Mouse (Mus musculus) heart, postnatal 0 days (tissue): ENCODE data around the gene Rogdi. TPM values are rescaled to one million over a fixed set of nuclear protein-coding genes. Genes with fewer than 3 reads are reported as not detected.

ENCODE experiments used
- ATAC-seq: fragments of 200-750 bp; cut with Nextera tagmentation; 2 replicates; pipeline ENCODE4 v1.8.0; 2017; ENCODE audit warnings: low read depth, moderate number of reproducible peaks, moderate library complexity; ENCODE audit not compliant: insufficient read depth
- DNase-seq: peaks from one replicate; pipeline ENCODE4 v3.0.0-alpha.2; 2016; ENCODE audit warnings: low spot score
- H3K27ac ChIP-seq: fragments of 300-500 bp; sonication (generic); 2 replicates; pipeline ENCODE4 v1.5.1; 2014; ENCODE audit warnings: low read depth, mild to moderate bottlenecking
- H3K27me3 ChIP-seq: fragments of 300-500 bp; sonication (generic); 2 replicates; pipeline ENCODE4 v1.6.1; 2014; ENCODE audit warnings: low read length, mixed read lengths; ENCODE audit not compliant: control insufficient read depth, insufficient read depth
- H3K36me3 ChIP-seq: fragments of 300-500 bp; sonication (generic); replicated peaks from 2 replicates; pipeline ENCODE4 v1.6.1; 2014; ENCODE audit warnings: low read length, mixed read lengths; ENCODE audit not compliant: control insufficient read depth, insufficient read depth
- H3K4me1 ChIP-seq: fragments of 300-500 bp; sonication (generic); 2 replicates; pipeline ENCODE4 v1.6.1; 2014; ENCODE audit warnings: antibody characterized with exemption; ENCODE audit not compliant: control insufficient read depth, insufficient read depth
- H3K4me2 ChIP-seq: fragments of 300-500 bp; sonication (generic); 2 replicates; pipeline ENCODE4 v1.6.1; 2014; ENCODE audit warnings: low read depth, mild to moderate bottlenecking, low read length, moderate library complexity
- H3K4me3 ChIP-seq: fragments of 300-500 bp; sonication (generic); 2 replicates; pipeline ENCODE4 v1.5.1; 2014; ENCODE audit warnings: low read depth, low read length
- H3K9ac ChIP-seq: fragments of 300-500 bp; sonication (generic); replicated peaks from 2 replicates; pipeline ENCODE4 v1.6.1; 2014; ENCODE audit warnings: low read depth, low read length, mixed read lengths
- H3K9me3 ChIP-seq: fragments of 300-500 bp; sonication (generic); replicated peaks from 2 replicates; pipeline ENCODE4 v1.6.1; 2016; ENCODE audit warnings: low read length; ENCODE audit not compliant: control insufficient read depth
- CTCF ChIP-seq: IDR thresholded peaks from 2 replicates; pipeline ENCODE4 v1.5.1; 2016; ENCODE audit warnings: antibody characterized with exemption, control low read depth, low read depth
- EP300 ChIP-seq: IDR thresholded peaks from 2 replicates; pipeline ENCODE4 v1.6.1; 2016; ENCODE audit warnings: antibody characterized with exemption, low read depth
- WGBS: fragments of 180-500 bp; shearing (Covaris S2); extraction: QIAGEN DNeasy Blood & Tissue Kit; methylation state at CpG from one replicate; pipeline ENCODE4 v1.1.7; 2014; 5-methylcytosine and 5-hydroxymethylcytosine counted together
- polyA plus RNA-seq: library from polyadenylated mRNA; unstranded; fragments of >200 nt; fragmentation: Nextera tagmentation; extraction: Ambion mirVana; gene quantifications from 2 replicates; pipeline ENCODE4 v1.2.1, GENCODE M21; 2015
- total RNA-seq: library from RNA; depleted of rRNA; stranded (reverse); fragments of >200 nt; gene quantifications from 2 replicates; pipeline ENCODE4 v1.2.3, GENCODE M21; 2014; ENCODE audit warnings: low replicate concordance; rRNA removed

The Rogdi gene
- total and polyA plus RNA-seq, 2 experiments from 2014 or later, result 34.8 to 37.3 TPM

DNA sequence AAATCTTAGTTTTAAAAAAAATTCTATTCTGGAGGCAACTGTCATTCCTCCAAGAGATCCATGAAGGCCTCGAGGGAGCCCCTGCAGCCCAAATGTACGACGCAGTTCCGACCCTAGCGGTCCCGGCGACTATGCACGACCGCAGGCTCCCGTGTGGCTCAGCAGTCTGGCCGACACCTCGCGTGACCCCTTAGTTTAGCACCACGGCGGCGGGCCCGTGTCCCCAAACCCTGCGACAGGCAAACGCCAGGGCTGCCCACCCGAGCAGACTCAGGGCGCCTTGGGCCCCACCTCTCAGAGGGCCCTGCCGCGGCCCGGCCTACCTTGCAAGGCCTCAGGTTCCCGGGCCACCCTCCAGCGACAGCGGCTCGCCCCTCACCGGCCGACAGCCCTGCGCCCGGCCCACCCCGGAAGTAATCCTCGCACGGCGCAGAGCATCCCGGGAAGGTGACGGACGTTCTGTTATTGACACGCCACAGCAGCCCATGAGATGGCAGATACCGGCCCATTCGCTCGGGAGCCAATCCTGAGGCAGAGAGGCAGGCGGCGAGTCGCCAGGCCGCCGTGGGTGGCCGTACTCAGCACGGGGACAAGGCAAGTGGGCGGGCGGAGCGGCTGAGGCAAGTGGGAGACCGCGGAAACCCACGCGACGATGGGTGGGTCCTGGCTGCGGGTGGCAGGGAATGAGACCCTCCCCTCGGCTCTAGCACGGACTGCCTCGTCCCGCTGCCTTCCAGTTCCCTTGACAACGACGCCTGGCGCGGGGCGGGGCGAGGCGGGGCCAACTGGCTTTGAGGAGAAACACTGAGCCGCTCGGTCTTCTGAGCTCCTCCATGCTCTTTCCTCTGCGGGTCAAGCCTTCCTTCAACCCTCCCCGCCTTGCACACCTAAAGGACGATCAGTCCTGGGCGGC, 49.3 kb downstream of the Rogdi start, which contains the start of gene Anks3:
Gene Anks3 (minus strand): TSS at position 409 of the 913 bp plus-strand sequence.
- H3K9ac ChIP-seq, result peak within 1 kb of the TSS; percentile 73
- H3K9me3 ChIP-seq, result no peaks in the 10 kb centered on the region
- ATAC-seq (peak; percentile 98), DNase-seq (peak; percentile 97)
- peak within 1 kb of the TSS; percentile 82 for H3K4me3 ChIP-seq
- peaks cover 6% of the 10 kb centered on the region; the same call in 1 of the 2 replicates for H3K36me3 ChIP-seq
- TF ChIP-seq CTCF (no peak), EP300 (peak; percentile 42; the same call in 1 of the 2 replicates)
- peaks cover 19% of the 10 kb centered on the region for H3K4me1 ChIP-seq
- H3K4me2 ChIP-seq, result peak within 1 kb of the TSS; percentile 78
- H3K27me3 ChIP-seq, result no peaks in the 10 kb centered on the region
- peak within 1 kb of the TSS; percentile 83 for H3K27ac ChIP-seq
- WGBS, result under 1% methylated on average over 76 of the region's 76 CpGs

DNA sequence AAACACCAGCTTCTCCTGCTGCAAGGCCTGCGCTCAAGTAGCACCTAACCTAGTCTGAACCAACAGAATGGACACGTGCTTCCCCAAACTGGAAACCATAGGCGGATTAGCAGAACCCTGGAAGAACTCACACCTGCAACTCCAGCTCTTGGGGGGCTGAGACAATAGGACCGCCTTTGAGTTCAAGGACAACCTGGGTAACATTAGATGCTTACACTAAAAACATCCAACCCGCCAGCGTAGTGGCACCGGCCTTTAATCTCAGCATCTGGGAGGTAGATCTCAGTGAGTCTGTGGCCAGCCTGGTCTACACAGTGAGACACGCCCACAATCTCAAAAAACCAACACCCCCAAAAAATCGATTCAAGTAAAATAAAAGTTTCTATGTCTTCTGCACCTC, 50.0 kb downstream of the Rogdi start:
- no peak overlapping the region for H3K27ac ChIP-seq
- peak overlapping the region; percentile 73 for H3K9ac ChIP-seq
- ATAC-seq, result no peak

DNA sequence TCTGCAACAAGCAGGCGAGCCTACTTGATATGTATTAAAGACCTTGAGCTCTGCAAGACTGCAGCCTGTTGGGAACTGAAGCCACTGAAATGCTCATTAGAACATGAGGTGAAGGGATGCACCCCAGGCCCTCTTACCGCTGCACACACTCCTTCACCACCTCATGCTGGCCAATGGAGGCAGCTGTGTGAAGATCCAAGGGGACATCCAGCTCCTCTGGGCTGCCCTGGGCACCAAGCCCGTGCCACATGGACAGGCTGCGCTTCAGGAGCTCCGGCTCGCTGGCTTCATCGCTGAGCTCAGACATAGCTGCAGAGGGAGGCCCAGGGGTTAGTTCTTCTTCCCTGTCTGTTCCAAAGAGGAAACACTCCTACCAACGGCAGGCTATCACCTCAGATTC, 53.1 kb downstream of the Rogdi start:
- H3K27ac ChIP-seq, result no peak overlapping the region
- peaks cover 17% of the 10 kb centered on the region for H3K4me1 ChIP-seq
- no peaks in the 10 kb centered on the region for H3K27me3 ChIP-seq
- WGBS, result 77% methylated on average over 8 of the region's 8 CpGs
- peaks cover 32% of the 10 kb centered on the region for H3K36me3 ChIP-seq
- H3K4me3 ChIP-seq, result no peak overlapping the region
- ATAC-seq (no peak), DNase-seq (no peak)
- TF ChIP-seq EP300 (no peak), CTCF (no peak)
- H3K9ac ChIP-seq, result no peak overlapping the region
- H3K9me3 ChIP-seq, result no peaks in the 10 kb centered on the region
- no peak overlapping the region for H3K4me2 ChIP-seq

More for the DNA sequence above, 50.0 kb downstream of the Rogdi start:
- no peak for TF ChIP-seq EP300
- no peak for TF ChIP-seq CTCF
- Histone ChIP-seq H3K4me3 (peak overlapping the region; percentile 82), H3K36me3 (peaks cover 6% of the 10 kb centered on the region; the same call in 1 of the 2 replicates), H3K27me3 (no peaks in the 10 kb centered on the region), H3K4me1 (peaks cover 19% of the 10 kb centered on the region), H3K4me2 (peak overlapping the region; percentile 78), H3K9me3 (no peaks in the 10 kb centered on the region)
- 34% methylated on average over 9 of the region's 9 CpGs for WGBS
- no peak for DNase-seq

Other genes starting within 250 kb of the Rogdi start
- gene Cdip1, start 223.3 kb downstream of the Rogdi start, total RNA-seq, result 149 and 160 TPM in 2 replicates
- gene Cdip1, start 223.3 kb downstream of the Rogdi start, polyA plus RNA-seq, result 121 and 123 TPM in 2 replicates
- gene 4930562C15Rik, start 178.1 kb downstream of the Rogdi start, total RNA-seq, result not detected in 2 replicates
- 0.08 and 0.12 TPM in 2 replicates for gene 4930562C15Rik, start 178.1 kb downstream of the Rogdi start, polyA plus RNA-seq
- gene Ubald1, start 133.2 kb downstream of the Rogdi start, total RNA-seq, result 11.7 and 27.6 TPM in 2 replicates
- gene Ubald1, start 133.2 kb downstream of the Rogdi start, polyA plus RNA-seq, result 18.3 and 18.8 TPM in 2 replicates
- 214 and 223 TPM in 2 replicates for gene Mgrn1, start 127.3 kb downstream of the Rogdi start, total RNA-seq
- 138 and 159 TPM in 2 replicates for gene Mgrn1, start 127.3 kb downstream of the Rogdi start, polyA plus RNA-seq
- 35.5 and 44.0 TPM in 2 replicates for gene Nudt16l1, start 74.8 kb downstream of the Rogdi start, total RNA-seq
- gene Nudt16l1, start 74.8 kb downstream of the Rogdi start, polyA plus RNA-seq, result 96.0 and 101 TPM in 2 replicates
- 18.0 and 22.7 TPM in 2 replicates for gene Anks3, start 49.3 kb downstream of the Rogdi start, total RNA-seq
- gene Anks3, start 49.3 kb downstream of the Rogdi start, polyA plus RNA-seq, result 18.6 and 21.2 TPM in 2 replicates
- gene Sept12, start 15.7 kb downstream of the Rogdi start, total RNA-seq, result not detected in 2 replicates
- not detected in 2 replicates for gene Sept12, start 15.7 kb downstream of the Rogdi start, polyA plus RNA-seq
- gene Smim22, start 6.3 kb downstream of the Rogdi start, total RNA-seq, result 7.3 TPM in 1 of 2 replicates, not detected in the other
- 2.1 and 2.5 TPM in 2 replicates for gene Smim22, start 6.3 kb downstream of the Rogdi start, polyA plus RNA-seq
- 74.3 and 84.4 TPM in 2 replicates for gene Glyr1, start 36.3 kb upstream of the Rogdi start, total RNA-seq
- 56.2 and 58.5 TPM in 2 replicates for gene Glyr1, start 36.3 kb upstream of the Rogdi start, polyA plus RNA-seq
- 31.3 and 34.0 TPM in 2 replicates for gene Ubn1, start 36.5 kb upstream of the Rogdi start, total RNA-seq
- gene Ubn1, start 36.5 kb upstream of the Rogdi start, polyA plus RNA-seq, result 8.5 and 8.7 TPM in 2 replicates
- gene Ppl, start 118.9 kb upstream of the Rogdi start, total RNA-seq, result 1.9 and 2.4 TPM in 2 replicates
- gene Ppl, start 118.9 kb upstream of the Rogdi start, polyA plus RNA-seq, result 0.85 and 1.00 TPM in 2 replicates
- not detected in 2 replicates for gene Sec14l5, start 133.6 kb upstream of the Rogdi start, total RNA-seq
- not detected in 2 replicates for gene Sec14l5, start 133.6 kb upstream of the Rogdi start, polyA plus RNA-seq
- gene Nagpa, start 190.5 kb upstream of the Rogdi start, total RNA-seq, result 12.3 and 23.6 TPM in 2 replicates
- 9.4 and 10.6 TPM in 2 replicates for gene Nagpa, start 190.5 kb upstream of the Rogdi start, polyA plus RNA-seq
- 12.2 and 14.9 TPM in 2 replicates for gene AU021092, start 208.7 kb upstream of the Rogdi start, total RNA-seq
- gene AU021092, start 208.7 kb upstream of the Rogdi start, polyA plus RNA-seq, result 6.3 and 8.8 TPM in 2 replicates
- gene Alg1, start 220.1 kb upstream of the Rogdi start, total RNA-seq, result 21.2 and 29.2 TPM in 2 replicates
- 24.9 TPM in 2 replicates for gene Alg1, start 220.1 kb upstream of the Rogdi start, polyA plus RNA-seq
- 26.4 and 44.2 TPM in 2 replicates for gene Eef2kmt, start 242.4 kb upstream of the Rogdi start, total RNA-seq
- gene Eef2kmt, start 242.4 kb upstream of the Rogdi start, polyA plus RNA-seq, result 20.2 and 23.3 TPM in 2 replicates